Mouse (Mus musculus) heart, adult 2 months (tissue): ENCODE results near the gene Plch2. TPM values are rescaled to one million over a fixed set of nuclear protein-coding genes. Genes with fewer than 3 reads are reported as not detected.

Source experiments
- DNase-seq, 2 experiments: peaks; one replicate each; pipeline ENCODE4 v3.0.0; 2021
- H3K27ac ChIP-seq: fragments of 200-600 bp; 2 replicates; pipeline ENCODE4 v1.8.1; 2022
- H3K27me3 ChIP-seq: fragments of 200-500 bp; 2 replicates; pipeline ENCODE4 v1.6.1; 2012; ENCODE audit warnings: mild to moderate bottlenecking, low read length, inconsistent platforms, mixed read lengths; ENCODE audit not compliant: control insufficient read depth, insufficient read depth
- H3K36me3 ChIP-seq: fragments of 200-500 bp; 2 replicates; pipeline ENCODE4 v1.6.1; 2012; ENCODE audit warnings: low read length, inconsistent platforms; ENCODE audit not compliant: control insufficient read depth, insufficient read depth
- H3K4me1 ChIP-seq: fragments of 200-500 bp; 2 replicates; pipeline ENCODE4 v1.6.1; 2011; ENCODE audit warnings: low read length; ENCODE audit not compliant: control insufficient read depth, insufficient read depth
- H3K4me3 ChIP-seq: fragments of 200-600 bp; 2 replicates; pipeline ENCODE4 v1.8.1; 2022
- H3K79me2 ChIP-seq: fragments of 200-500 bp; replicated peaks from 2 replicates; pipeline ENCODE4 v1.6.1; 2012; ENCODE audit warnings: mild to moderate bottlenecking, inconsistent platforms, low read length, moderate library complexity, mixed read lengths; ENCODE audit not compliant: control insufficient read depth, insufficient read depth
- H3K9ac ChIP-seq: fragments of 200-500 bp; 2 replicates; pipeline ENCODE4 v1.6.1; 2012; ENCODE audit warnings: low read depth, mild to moderate bottlenecking, control low read depth, inconsistent platforms, low read length, mixed read lengths
- CTCF ChIP-seq: fragments of 200-600 bp; IDR thresholded peaks from 2 replicates; pipeline ENCODE4 v1.8.1; 2022; ENCODE audit warnings: antibody characterized with exemption, mild to moderate bottlenecking, moderate library complexity
- EP300 ChIP-seq: fragments of 200-500 bp; IDR thresholded peaks from 2 replicates; pipeline ENCODE4 v1.6.1; 2011; ENCODE audit warnings: low read depth, low read length, control low read depth; ENCODE audit not compliant: insufficient read depth
- POLR2A ChIP-seq: fragments of 200-500 bp; IDR thresholded peaks from 2 replicates; pipeline ENCODE4 v1.6.1; 2011; ENCODE audit warnings: mild to moderate bottlenecking, low read depth, low read length, control low read depth; ENCODE audit not compliant: insufficient read depth
- whole genome bisulfite sequencing: fragments of 180-500 bp; shearing (Covaris S2); methylation state at CpG from one replicate; pipeline ENCODE4 v1.1.7; 2018; 5-methylcytosine and 5-hydroxymethylcytosine counted together
- intact Hi-C: fragments of 180-260 bp; cut with DNase I; formaldehyde crosslinking; loops from one replicate; pipeline ENCODE4 v1.15.1; 2025
- polyA plus RNA-seq: library from polyadenylated mRNA; depleted of rRNA; stranded (reverse); fragments of >200 nt; gene quantifications from 2 replicates; pipeline ENCODE4 v1.2.3, GENCODE M21; 2012
- total RNA-seq, 2 experiments: library from RNA; stranded (reverse); gene quantifications; 2 replicates each; pipeline ENCODE4 v1.2.3; 2021

Plch2 gene
- total and polyA plus RNA-seq, 3 experiments, result 1.1 TPM; not detected in 2

GRCm38 (mm10) chr4:154963901-154964580, 92.5 kb downstream of the Plch2 start, which contains the start of gene Pank4:
Pank4 (plus strand) TSS chr4:154964123.
- TF ChIP-seq CTCF (no peak), EP300 (peak; percentile 63; the same call in 1 of the 2 replicates), POLR2A (peak; percentile 95)
- H3K79me2 ChIP-seq, result no peaks in the 10 kb centered on the region; the same call in 1 of the 2 replicates
- H3K4me1 ChIP-seq, result peaks cover 17% of the 10 kb centered on the region
- peak within 1 kb of the TSS; percentile 97 for H3K27ac ChIP-seq
- peaks cover 6% of the 10 kb centered on the region for H3K27me3 ChIP-seq
- WGBS, result under 1% methylated on average over 62 of the region's 66 CpGs
- H3K9ac ChIP-seq, result peak within 1 kb of the TSS; percentile 92
- H3K36me3 ChIP-seq, result no peaks in the 10 kb centered on the region
- intact Hi-C loops, result loop anchor here (1.0 to 2.0 kb wide), 2 partner anchors 19 to 102 kb away; no protein-coding TSS in a partner anchor
- peak within 1 kb of the TSS; percentile 84 for H3K4me3 ChIP-seq
- DNase-seq, result peak; percentile 90 to 93

- TF ChIP-seq EP300 (no peak), CTCF (no peak), POLR2A (no peak)
- no peak for DNase-seq
- Histone ChIP-seq H3K4me1 (peaks cover 17% of the 10 kb centered on the region), H3K9ac (0 out of 2 replicates have a peak overlapping the region, but pooled peaks have one; percentile 26), H3K36me3 (no peaks in the 10 kb centered on the region), H3K4me3 (peak overlapping the region; percentile 84), H3K79me2 (no peaks in the 10 kb centered on the region; the same call in 1 of the 2 replicates), H3K27me3 (peaks cover 9% of the 10 kb centered on the region), H3K27ac (peak overlapping the region; percentile 97)
- intact Hi-C loops, result no loop called here
- 62% methylated on average over 11 of the region's 11 CpGs for WGBS
These were observed 93.3 kb downstream of the Plch2 start for GRCm38 (mm10) chr4:154963190-154963836.

GRCm38 (mm10) chr4:154962683-154963082, 93.9 kb downstream of the Plch2 start:
- no peak for DNase-seq
- Histone ChIP-seq H3K4me1 (peaks cover 15% of the 10 kb centered on the region), H3K79me2 (no peaks in the 10 kb centered on the region; the same call in 1 of the 2 replicates), H3K4me3 (no peak overlapping the region), H3K27me3 (peaks cover 9% of the 10 kb centered on the region), H3K36me3 (no peaks in the 10 kb centered on the region), H3K27ac (no peak overlapping the region), H3K9ac (no peak overlapping the region)
- WGBS, result 98% methylated on average over 7 of the region's 7 CpGs
- no peak for TF ChIP-seq POLR2A
- no peak for TF ChIP-seq EP300
- intact Hi-C loops, result no loop called here

- TF ChIP-seq CTCF (no peak), POLR2A (no peak), EP300 (no peak)
- H3K79me2 ChIP-seq, result no peaks in the 10 kb centered on the region
- peak overlapping the region; percentile 65 for H3K4me3 ChIP-seq
- 42% methylated on average over 13 of the region's 13 CpGs for WGBS
- peaks cover 10% of the 10 kb centered on the region for H3K27me3 ChIP-seq
- H3K4me1 ChIP-seq, result peaks cover 13% of the 10 kb centered on the region
- intact Hi-C loops, result no loop called here
- H3K9ac ChIP-seq, result no peak overlapping the region
- DNase-seq, result peak; percentile 46 to 61
- no peaks in the 10 kb centered on the region for H3K36me3 ChIP-seq
- H3K27ac ChIP-seq, result no peak overlapping the region
These were observed 94.7 kb downstream of the Plch2 start for GRCm38 (mm10) chr4:154961911-154962310.

GRCm38 (mm10) chr4:154961226-154961738, 95.3 kb downstream of the Plch2 start:
- 1% methylated on average over 42 of the region's 47 CpGs for WGBS
- Histone ChIP-seq H3K27ac (peak overlapping the region; percentile 2; the same call in 1 of the 2 replicates), H3K4me3 (peak overlapping the region; percentile 65), H3K9ac (peak overlapping the region; percentile 47), H3K27me3 (peaks cover 10% of the 10 kb centered on the region), H3K4me1 (peaks cover 11% of the 10 kb centered on the region), H3K79me2 (no peaks in the 10 kb centered on the region), H3K36me3 (no peaks in the 10 kb centered on the region)
- intact Hi-C loops, result no loop called here
- TF ChIP-seq EP300, result no peak
- peak; percentile 53 for TF ChIP-seq CTCF
- peak; percentile 64 to 67 for DNase-seq
